Mouse (Mus musculus) common myeloid progenitor, adult 5-6 weeks (primary cell): Measurements from ENCODE around the gene Irak2. TPM values are rescaled to one million over a fixed set of nuclear protein-coding genes. Genes with fewer than 3 reads are reported as not detected.
"Not testable (repeated sequence)": the region's sequence is repeated elsewhere in the genome, so short reads cannot be mapped to it uniquely, and the experiment has no call there.

Source experiments
- ATAC-seq: replicated peaks from 2 replicates; pipeline ENCODE4 v1.8.0; 2016; ENCODE audit warnings: low read depth, mild to moderate bottlenecking, moderate TSS enrichment, inconsistent platforms; ENCODE audit not compliant: poor library complexity, severe bottlenecking
- total RNA-seq: library from RNA; stranded (forward); fragments of 200-1000, 187-1606 nt; gene quantifications from 2 replicates; pipeline ENCODE4 v1.2.3, GENCODE M21; 2017

Irak2 gene
- total RNA-seq, 1 experiment from 2014 or later = 10.8 TPM

- ATAC-seq = no peak
These were observed 54.4 kb downstream of the Irak2 start for GRCm38 (mm10) chr6:113692661-113693133.

- ATAC-seq = no peak
These were observed 55.1 kb downstream of the Irak2 start for GRCm38 (mm10) chr6:113693377-113693776.

- ATAC-seq = no peak
These were observed 56.9 kb downstream of the Irak2 start for GRCm38 (mm10) chr6:113695203-113695602.

GRCm38 (mm10) chr6:113695766-113696355, 57.6 kb downstream of the Irak2 start:
- ATAC-seq = no peak

- peak; percentile 90 for ATAC-seq
These were observed 58.4 kb downstream of the Irak2 start, which contains the start of gene Tatdn2 for GRCm38 (mm10) chr6:113696582-113697221. Gene Tatdn2, plus strand, starts transcription at chr6:113697050.

GRCm38 (mm10) chr6:113697222-113698205, 59.2 kb downstream of the Irak2 start:
- ATAC-seq = no peak

GRCm38 (mm10) chr6:113712718-113713117, 74.5 kb downstream of the Irak2 start:
- ATAC-seq = no peak

- ATAC-seq = not testable (repeated sequence)
These were observed 75.1 kb downstream of the Irak2 start for GRCm38 (mm10) chr6:113713389-113713788.

GRCm38 (mm10) chr6:113714276-113714675, 76.0 kb downstream of the Irak2 start:
- peak; percentile 76 for ATAC-seq

GRCm38 (mm10) chr6:113714797-113715196, 76.5 kb downstream of the Irak2 start:
- ATAC-seq = no peak

GRCm38 (mm10) chr6:113717541-113717940, 79.3 kb downstream of the Irak2 start:
- ATAC-seq = no peak

- no peak for ATAC-seq
These were observed 81.6 kb downstream of the Irak2 start, which contains the start of gene Ghrl for GRCm38 (mm10) chr6:113719878-113720277. Gene Ghrl, minus strand, starts transcription at chr6:113719880.

- no peak for ATAC-seq
These were observed 82.8 kb downstream of the Irak2 start for GRCm38 (mm10) chr6:113721061-113721460.

GRCm38 (mm10) chr6:113728181-113728580, 89.9 kb downstream of the Irak2 start:
- ATAC-seq = no peak

GRCm38 (mm10) chr6:113731296-113731695, 93.0 kb downstream of the Irak2 start:
- ATAC-seq = no peak

GRCm38 (mm10) chr6:113737318-113738046, 99.2 kb downstream of the Irak2 start:
- ATAC-seq = no peak

- peak; percentile 93 for ATAC-seq
These were observed 102.3 kb downstream of the Irak2 start, which contains the start of gene Sec13 for GRCm38 (mm10) chr6:113740236-113741217. Gene Sec13, minus strand, starts transcription at chr6:113740743.

GRCm38 (mm10) chr6:113741425-113741824, 103.2 kb downstream of the Irak2 start:
- no peak for ATAC-seq

- no peak for ATAC-seq
These were observed 104.1 kb downstream of the Irak2 start for GRCm38 (mm10) chr6:113742321-113742720.
